Mouse (Mus musculus): ENCODE results near the gene Gm12830. TPM values are rescaled to one million over a fixed set of nuclear protein-coding genes. Genes with fewer than 3 reads are reported as not detected.
A peak's percentile ranks its signal among the peaks of the same experiment; 100 is the strongest.

Gene Gm12830
- polyA plus RNA-seq (2014; fragmentation: Nextera tagmentation; extraction: Ambion mirVana), result not detected in 2 replicates

- Histone ChIP-seq H3K27ac (ENCODE audit: low read depth, low read length) (no peak within 1 kb of the TSS), H3K9ac (ENCODE audit: low read depth, low read length) (peak within 1 kb of the TSS; percentile 68), H3K4me3 (ENCODE audit: low read depth, low read length) (peak within 1 kb of the TSS; percentile 50), H3K4me1 (ENCODE audit: control insufficient read depth, insufficient read depth, low read length) (no peaks in the 10 kb centered on the region; the same call in 1 of the 2 replicates), H3K36me3 (ENCODE audit: control insufficient read depth, insufficient read depth, low read length) (no peaks in the 10 kb centered on the region), H3K27me3 (ENCODE audit: control insufficient read depth, insufficient read depth, low read length) (peaks cover 20% of the 10 kb centered on the region), H3K9me3 (replicated peaks; ENCODE audit: control insufficient read depth, low read length) (no peaks in the 10 kb centered on the region), H3K4me2 (peak within 1 kb of the TSS; percentile 77)
- WGBS (ENCODE audit: insufficient replicate concordance), result under 1% methylated on average over 50 of the region's 51 CpGs
- ATAC-seq (replicated peaks; ENCODE audit: insufficient number of reproducible peaks, low FRiP score, low TSS enrichment), result peak; percentile 79
Observed at GRCm38 (mm10) chr4:114821567-114822192, at the start of gene Gm12830. Gene Gm12830 (plus strand): TSS chr4:114821722.

- Histone ChIP-seq H3K4me2 (no peak overlapping the region), H3K27ac (ENCODE audit: low read depth, low read length) (no peak overlapping the region), H3K4me1 (ENCODE audit: control insufficient read depth, insufficient read depth, low read length) (no peaks in the 10 kb centered on the region), H3K9ac (ENCODE audit: low read depth, low read length) (no peak overlapping the region), H3K4me3 (ENCODE audit: low read depth, low read length) (no peak overlapping the region), H3K27me3 (ENCODE audit: control insufficient read depth, insufficient read depth, low read length) (no peaks in the 10 kb centered on the region), H3K9me3 (replicated peaks; ENCODE audit: control insufficient read depth, low read length) (no peaks in the 10 kb centered on the region), H3K36me3 (ENCODE audit: control insufficient read depth, insufficient read depth, low read length) (no peaks in the 10 kb centered on the region)
- 77% methylated on average over 1 of the region's 1 CpGs for WGBS (ENCODE audit: insufficient replicate concordance)
- no peak for ATAC-seq (replicated peaks; ENCODE audit: insufficient number of reproducible peaks, low FRiP score, low TSS enrichment)
Observed at GRCm38 (mm10) chr4:114773316-114773715, 48.2 kb upstream of the Gm12830 start.

GRCm38 (mm10) chr4:114777625-114778202 is 43.8 kb upstream of the Gm12830 start:
- H3K9ac ChIP-seq (ENCODE audit: low read depth, low read length), result no peak overlapping the region
- no peaks in the 10 kb centered on the region for H3K9me3 ChIP-seq (replicated peaks; ENCODE audit: control insufficient read depth, low read length)
- no peak overlapping the region for H3K4me2 ChIP-seq
- no peak overlapping the region for H3K27ac ChIP-seq (ENCODE audit: low read depth, low read length)
- 68% methylated on average over 11 of the region's 11 CpGs for WGBS (ENCODE audit: insufficient replicate concordance)
- ATAC-seq (replicated peaks; ENCODE audit: insufficient number of reproducible peaks, low FRiP score, low TSS enrichment), result no peak
- H3K4me1 ChIP-seq (ENCODE audit: control insufficient read depth, insufficient read depth, low read length), result no peaks in the 10 kb centered on the region
- no peaks in the 10 kb centered on the region for H3K27me3 ChIP-seq (ENCODE audit: control insufficient read depth, insufficient read depth, low read length)
- H3K36me3 ChIP-seq (ENCODE audit: control insufficient read depth, insufficient read depth, low read length), result no peaks in the 10 kb centered on the region
- no peak overlapping the region for H3K4me3 ChIP-seq (ENCODE audit: low read depth, low read length)

- ATAC-seq (replicated peaks; ENCODE audit: insufficient number of reproducible peaks, low FRiP score, low TSS enrichment), result no peak
- Histone ChIP-seq H3K36me3 (ENCODE audit: control insufficient read depth, insufficient read depth, low read length) (no peaks in the 10 kb centered on the region), H3K27ac (ENCODE audit: low read depth, low read length) (no peak overlapping the region), H3K9me3 (replicated peaks; ENCODE audit: control insufficient read depth, low read length) (no peaks in the 10 kb centered on the region), H3K4me3 (ENCODE audit: low read depth, low read length) (no peak overlapping the region), H3K4me1 (ENCODE audit: control insufficient read depth, insufficient read depth, low read length) (no peaks in the 10 kb centered on the region), H3K4me2 (no peak overlapping the region), H3K27me3 (ENCODE audit: control insufficient read depth, insufficient read depth, low read length) (no peaks in the 10 kb centered on the region), H3K9ac (ENCODE audit: low read depth, low read length) (no peak overlapping the region)
- 64% methylated on average over 7 of the region's 7 CpGs for WGBS (ENCODE audit: insufficient replicate concordance)
Observed at GRCm38 (mm10) chr4:114778716-114779474, 42.6 kb upstream of the Gm12830 start.

GRCm38 (mm10) chr4:114779475-114779757 is 42.1 kb upstream of the Gm12830 start:
- Histone ChIP-seq H3K9me3 (replicated peaks; ENCODE audit: control insufficient read depth, low read length) (no peaks in the 10 kb centered on the region), H3K4me2 (no peak overlapping the region), H3K4me1 (ENCODE audit: control insufficient read depth, insufficient read depth, low read length) (no peaks in the 10 kb centered on the region), H3K36me3 (ENCODE audit: control insufficient read depth, insufficient read depth, low read length) (no peaks in the 10 kb centered on the region), H3K27ac (ENCODE audit: low read depth, low read length) (no peak overlapping the region), H3K27me3 (ENCODE audit: control insufficient read depth, insufficient read depth, low read length) (no peaks in the 10 kb centered on the region), H3K9ac (ENCODE audit: low read depth, low read length) (no peak overlapping the region), H3K4me3 (ENCODE audit: low read depth, low read length) (no peak overlapping the region)
- 39% methylated on average over 5 of the region's 5 CpGs for WGBS (ENCODE audit: insufficient replicate concordance)
- no peak for ATAC-seq (replicated peaks; ENCODE audit: insufficient number of reproducible peaks, low FRiP score, low TSS enrichment)

DNA sequence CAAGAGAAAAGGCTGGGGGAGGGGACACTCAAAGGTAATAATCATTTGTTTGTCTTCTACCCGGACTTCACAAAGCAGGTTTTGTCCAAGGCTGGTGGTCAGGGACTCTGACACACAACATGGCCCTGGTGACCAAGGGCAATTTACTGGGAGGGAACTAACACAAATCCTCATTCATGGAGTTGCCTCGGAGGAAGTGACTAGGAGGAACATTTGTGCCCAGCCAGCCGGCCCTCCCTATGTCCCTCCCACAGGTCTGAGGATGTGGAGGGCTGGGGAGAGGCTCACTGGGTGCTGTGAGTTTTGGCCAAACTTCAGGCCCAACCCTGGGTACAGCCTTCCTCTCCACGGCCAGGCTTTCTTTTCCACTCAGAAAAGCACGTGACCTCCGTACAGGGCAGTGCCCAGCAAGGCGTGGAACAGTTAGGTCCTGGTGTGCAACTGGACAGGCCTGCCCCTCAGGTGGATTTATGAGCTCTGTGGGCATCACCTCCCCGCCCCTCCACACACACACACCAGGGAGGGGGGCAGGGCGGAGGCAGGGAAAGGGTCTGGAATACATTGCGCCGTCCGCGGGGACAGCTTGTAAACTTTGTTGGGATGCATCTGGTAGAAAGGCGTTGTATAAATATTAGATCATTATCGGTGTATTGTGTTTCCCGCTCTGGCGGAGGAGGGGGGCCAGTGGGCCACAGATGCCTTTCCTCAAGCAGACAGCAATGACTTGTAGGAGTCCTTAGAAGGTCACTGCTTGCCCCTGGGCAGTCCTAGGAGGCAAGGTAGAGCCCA is 41.6 kb upstream of the Gm12830 start:
- Histone ChIP-seq H3K9ac (ENCODE audit: low read depth, low read length) (no peak overlapping the region), H3K4me3 (ENCODE audit: low read depth, low read length) (no peak overlapping the region), H3K4me2 (no peak overlapping the region), H3K27ac (ENCODE audit: low read depth, low read length) (no peak overlapping the region), H3K27me3 (ENCODE audit: control insufficient read depth, insufficient read depth, low read length) (no peaks in the 10 kb centered on the region), H3K36me3 (ENCODE audit: control insufficient read depth, insufficient read depth, low read length) (no peaks in the 10 kb centered on the region), H3K9me3 (replicated peaks; ENCODE audit: control insufficient read depth, low read length) (no peaks in the 10 kb centered on the region), H3K4me1 (ENCODE audit: control insufficient read depth, insufficient read depth, low read length) (no peaks in the 10 kb centered on the region)
- ATAC-seq (replicated peaks; ENCODE audit: insufficient number of reproducible peaks, low FRiP score, low TSS enrichment), result no peak
- WGBS (ENCODE audit: insufficient replicate concordance), result 68% methylated on average over 17 of the region's 17 CpGs

GRCm38 (mm10) chr4:114782851-114783250 is 38.7 kb upstream of the Gm12830 start:
- WGBS (ENCODE audit: insufficient replicate concordance), result 70% methylated on average over 7 of the region's 7 CpGs

GRCm38 (mm10) chr4:114784735-114785134 is 36.8 kb upstream of the Gm12830 start:
- no peaks in the 10 kb centered on the region for H3K4me1 ChIP-seq (ENCODE audit: control insufficient read depth, insufficient read depth, low read length)
- no peaks in the 10 kb centered on the region for H3K27me3 ChIP-seq (ENCODE audit: control insufficient read depth, insufficient read depth, low read length)
- no peak overlapping the region for H3K4me3 ChIP-seq (ENCODE audit: low read depth, low read length)
- H3K9ac ChIP-seq (ENCODE audit: low read depth, low read length), result no peak overlapping the region
- 79% methylated on average over 2 of the region's 2 CpGs for WGBS (ENCODE audit: insufficient replicate concordance)
- H3K36me3 ChIP-seq (ENCODE audit: control insufficient read depth, insufficient read depth, low read length), result no peaks in the 10 kb centered on the region
- no peak overlapping the region for H3K27ac ChIP-seq (ENCODE audit: low read depth, low read length)
- ATAC-seq (replicated peaks; ENCODE audit: insufficient number of reproducible peaks, low FRiP score, low TSS enrichment), result no peak
- no peak overlapping the region for H3K4me2 ChIP-seq
- H3K9me3 ChIP-seq (replicated peaks; ENCODE audit: control insufficient read depth, low read length), result no peaks in the 10 kb centered on the region

More at GRCm38 (mm10) chr4:114782851-114783250, 38.7 kb upstream of the Gm12830 start:
- Histone ChIP-seq H3K4me1 (ENCODE audit: control insufficient read depth, insufficient read depth, low read length) (no peaks in the 10 kb centered on the region), H3K4me2 (no peak overlapping the region), H3K27me3 (ENCODE audit: control insufficient read depth, insufficient read depth, low read length) (no peaks in the 10 kb centered on the region), H3K4me3 (ENCODE audit: low read depth, low read length) (no peak overlapping the region), H3K27ac (ENCODE audit: low read depth, low read length) (no peak overlapping the region), H3K9ac (ENCODE audit: low read depth, low read length) (no peak overlapping the region), H3K36me3 (ENCODE audit: control insufficient read depth, insufficient read depth, low read length) (no peaks in the 10 kb centered on the region), H3K9me3 (replicated peaks; ENCODE audit: control insufficient read depth, low read length) (no peaks in the 10 kb centered on the region)
- ATAC-seq (replicated peaks; ENCODE audit: insufficient number of reproducible peaks, low FRiP score, low TSS enrichment), result no peak

Measured in heart, embryonic 11.5 days (tissue).